Mouse (Mus musculus) ES-E14 (cell line): ENCODE results near the gene Rbfox2.

Experiments used
- HCFC1 ChIP-seq: IDR thresholded peaks from 2 replicates; pipeline ENCODE4 v1.6.1; 2012; ENCODE audit warnings: low read length, inconsistent platforms, borderline replicate concordance; ENCODE audit not compliant: insufficient read depth
- MAFK ChIP-seq: IDR thresholded peaks from 2 replicates; pipeline ENCODE4 v1.6.1; 2014; ENCODE audit warnings: mild to moderate bottlenecking, low read depth, low read length, inconsistent platforms; ENCODE audit not compliant: insufficient read depth
- ZNF384 ChIP-seq: IDR thresholded peaks from 2 replicates; pipeline ENCODE4 v1.6.1; 2012; ENCODE audit warnings: low read depth, low read length, inconsistent platforms

DNA sequence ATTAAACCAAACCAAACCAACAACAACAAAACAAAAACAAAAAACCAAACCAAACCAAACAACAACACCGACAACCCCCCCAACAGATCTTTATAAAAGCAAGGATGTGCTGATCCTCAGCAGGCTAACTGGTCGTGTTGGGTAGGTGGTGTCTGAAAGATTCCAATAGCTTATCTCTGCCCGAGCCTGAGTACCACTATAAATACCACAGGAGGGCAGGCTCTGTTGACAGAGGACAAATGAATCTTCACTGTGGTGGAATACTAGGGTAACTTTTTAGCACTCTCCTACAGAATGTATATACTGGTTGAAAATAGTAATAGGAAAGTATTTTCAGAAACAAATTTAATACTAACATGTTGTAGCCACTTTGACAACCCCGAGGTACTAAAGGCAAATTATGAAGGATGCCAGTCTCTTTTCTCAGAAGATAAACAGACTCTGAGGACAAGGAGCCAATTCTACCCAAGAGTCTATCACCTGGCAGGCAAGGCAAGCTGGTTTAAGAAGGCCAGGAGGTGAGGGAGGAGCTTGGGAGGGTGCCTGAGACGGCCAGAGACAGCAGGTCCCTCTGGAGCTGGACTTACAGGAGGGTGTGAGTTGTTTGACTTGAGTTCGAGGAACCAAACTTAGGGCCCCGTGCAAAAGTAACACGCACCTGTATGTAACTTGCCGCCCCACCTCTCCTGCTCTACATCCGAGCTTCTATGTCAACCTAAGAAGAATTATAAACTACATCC lies 199.5 kb downstream of the Rbfox2 start:
- no peak for TF ChIP-seq HCFC1
- no peak for TF ChIP-seq MAFK
- no peak for TF ChIP-seq ZNF384
